ENCODE assay signal across 31 mouse cellular contexts in genomic region chr1:181012416-181012815, GRCm38 (mm10). TPM values are rescaled to one million over a fixed set of nuclear protein-coding genes. Genes with fewer than 3 reads are reported as not detected.
DNase-seq lines count a peak whose midpoint lies in the region; ATAC-seq and TF ChIP-seq lines count a peak whose summit lies in the region.
"Had no signal": no experiment of that assay in that cellular context is flagged by ENCODE, and none has a peak within 500 bp of the region (broad histone marks: within the 10 kb centered on the region; RNA-seq: fewer than 3 reads in every experiment).

No protein-coding gene starts in this region.

- ATAC-seq in stomach, postnatal 0 days (ENCODE audit: low FRiP score, low TSS enrichment) = no peak
- ATAC-seq in forebrain, embryonic 15.5 days (replicated peaks) = no peak
- ATAC-seq: forebrain, embryonic 14.5 days; forebrain, postnatal 0 days had no signal

- H3K27me3 ChIP-seq in heart, embryonic 10.5 days (ENCODE audit: insufficient read depth, poor library complexity, severe bottlenecking) = peaks cover 10% of the 10 kb centered on the region; the same call in 1 of the 2 replicates
- no peaks in the 10 kb centered on the region for H3K27me3 ChIP-seq in heart, adult 2 months (ENCODE audit: control insufficient read depth, insufficient read depth, low read length)
- H3K27me3 ChIP-seq in stomach, postnatal 0 days (ENCODE audit: control insufficient read depth, insufficient read depth, low read length) = no peaks in the 10 kb centered on the region
- H3K27me3 ChIP-seq in forebrain, embryonic 15.5 days = no peaks in the 10 kb centered on the region
- H3K27me3 ChIP-seq: embryonic facial prominence, embryonic 15.5 days had no signal

- WGBS in heart, embryonic 10.5 days = 77% methylated on average over 3 of the region's 3 CpGs
- 83% methylated on average over 3 of the region's 3 CpGs for WGBS in heart, adult 2 months
- WGBS in stomach, postnatal 0 days = 82% methylated on average over 3 of the region's 3 CpGs
- 88% methylated on average over 3 of the region's 3 CpGs for WGBS in forebrain, embryonic 15.5 days

- no peak for TF ChIP-seq POLR2A in heart, adult 2 months (IDR thresholded peaks at IDR 0.05; ENCODE audit: insufficient read depth, low read depth, low read length)

- H3K36me3 ChIP-seq in heart, embryonic 10.5 days = no peaks in the 10 kb centered on the region
- H3K36me3 ChIP-seq in heart, adult 2 months (ENCODE audit: control insufficient read depth, insufficient read depth, low read length) = peaks cover 3% of the 10 kb centered on the region
- H3K36me3 ChIP-seq in stomach, postnatal 0 days (ENCODE audit: control insufficient read depth, insufficient read depth, low read length) = no peaks in the 10 kb centered on the region
- H3K36me3 ChIP-seq in forebrain, embryonic 15.5 days = no peaks in the 10 kb centered on the region
- H3K36me3 ChIP-seq: embryonic facial prominence, embryonic 13.5 days; embryonic facial prominence, embryonic 15.5 days; forebrain, embryonic 10.5 days; forebrain, embryonic 12.5 days had no signal

- H3K27ac ChIP-seq in gastrocnemius, adult 2 months = peak overlapping the region; percentile 93; the same call in 1 of the 2 replicates
- H3K27ac ChIP-seq in heart, embryonic 10.5 days = no peak overlapping the region
- H3K27ac ChIP-seq in heart, adult 2 months = no peak overlapping the region; the same call in 1 of the 2 replicates
- no peak overlapping the region for H3K27ac ChIP-seq in stomach, postnatal 0 days (replicated peaks)
- H3K27ac ChIP-seq in forebrain, embryonic 15.5 days (replicated peaks) = no peak overlapping the region
- H3K27ac ChIP-seq: embryonic facial prominence, embryonic 13.5 days; embryonic facial prominence, embryonic 15.5 days; forebrain, embryonic 10.5 days; forebrain, embryonic 12.5 days had no signal

- no peak for DNase-seq in gastrocnemius, adult 2 months
- DNase-seq in gastrocnemius, postnatal 4 days (ENCODE audit: low spot score in 2 of 2) = no peak
- DNase-seq in heart, embryonic 10.5 days (ENCODE audit: low spot score) = peak; percentile 36
- no peak for DNase-seq in heart, adult 2 months
- peak; percentile 6 for DNase-seq in ovary, postnatal 36 days (ENCODE audit: low spot score)
- DNase-seq in ovary, postnatal 10 days (ENCODE audit: low spot score) = no peak
- DNase-seq in stomach, postnatal 0 days (ENCODE audit: low spot score) = peak; percentile 10
- DNase-seq: adrenal gland, adult 2 months; adrenal gland, postnatal 14 days; adrenal gland, postnatal 36 days; cerebellum, adult 11 months; cerebellum, adult 18-20 months; cerebellum, adult 8-10 months; cerebellum, adult 9-11 months; cerebellum, postnatal 14 days; cerebellum, postnatal 36 days; embryo, embryonic 11 days; forebrain, postnatal 0 days had no signal

- H3K9ac ChIP-seq in heart, adult 2 months (ENCODE audit: low read depth, low read length) = no peak overlapping the region
- H3K9ac ChIP-seq in stomach, postnatal 0 days (ENCODE audit: low read length) = no peak overlapping the region
- no peak overlapping the region for H3K9ac ChIP-seq in forebrain, embryonic 15.5 days (replicated peaks)
- H3K9ac ChIP-seq: embryonic facial prominence, embryonic 13.5 days; embryonic facial prominence, embryonic 15.5 days; forebrain, embryonic 12.5 days; forebrain, postnatal 0 days had no signal

- H3K9me3 ChIP-seq in heart, embryonic 10.5 days = no peaks in the 10 kb centered on the region
- no peaks in the 10 kb centered on the region for H3K9me3 ChIP-seq in stomach, postnatal 0 days (ENCODE audit: control insufficient read depth, low read length)
- H3K9me3 ChIP-seq in forebrain, embryonic 15.5 days = no peaks in the 10 kb centered on the region
- H3K9me3 ChIP-seq: embryonic facial prominence, embryonic 13.5 days; embryonic facial prominence, embryonic 15.5 days; forebrain, embryonic 10.5 days; forebrain, embryonic 12.5 days had no signal

- TF ChIP-seq EP300 in heart, adult 2 months (IDR thresholded peaks at IDR 0.05; ENCODE audit: insufficient read depth, low read depth, low read length) = no peak
- no peak for TF ChIP-seq EP300 in stomach, postnatal 0 days (optimal IDR thresholded peaks at IDR 0.05)

- no peak for TF ChIP-seq CTCF in gastrocnemius, adult 2 months (IDR thresholded peaks at IDR 0.05)
- TF ChIP-seq CTCF in heart, adult 2 months (IDR thresholded peaks at IDR 0.05) = no peak
- TF ChIP-seq CTCF in stomach, postnatal 0 days (IDR thresholded peaks at IDR 0.05; ENCODE audit: low read depth) = no peak

- H3K4me3 ChIP-seq in gastrocnemius, adult 2 months = no peak overlapping the region
- no peak overlapping the region for H3K4me3 ChIP-seq in heart, embryonic 10.5 days
- H3K4me3 ChIP-seq in heart, adult 2 months = no peak overlapping the region
- no peak overlapping the region for H3K4me3 ChIP-seq in stomach, postnatal 0 days (ENCODE audit: low read depth, low read length)
- H3K4me3 ChIP-seq in forebrain, embryonic 15.5 days = no peak overlapping the region
- H3K4me3 ChIP-seq: embryonic facial prominence, embryonic 13.5 days; embryonic facial prominence, embryonic 15.5 days; erythroblast, embryonic 14.5 days; forebrain, embryonic 10.5 days; forebrain, embryonic 12.5 days had no signal

- no peaks in the 10 kb centered on the region for H3K79me2 ChIP-seq in heart, adult 2 months (replicated peaks; ENCODE audit: control insufficient read depth, insufficient read depth, low read length)

- H3K4me2 ChIP-seq in stomach, postnatal 0 days (replicated peaks; ENCODE audit: low read depth) = no peak overlapping the region
- no peak overlapping the region for H3K4me2 ChIP-seq in forebrain, embryonic 15.5 days (replicated peaks)
- H3K4me2 ChIP-seq: embryonic facial prominence, embryonic 13.5 days; embryonic facial prominence, embryonic 15.5 days; forebrain, embryonic 12.5 days had no signal

- peaks cover 32% of the 10 kb centered on the region for H3K4me1 ChIP-seq in heart, embryonic 10.5 days
- peaks cover 35% of the 10 kb centered on the region for H3K4me1 ChIP-seq in heart, adult 2 months (ENCODE audit: control insufficient read depth, insufficient read depth, low read length)
- H3K4me1 ChIP-seq in stomach, postnatal 0 days (replicated peaks; ENCODE audit: control insufficient read depth, insufficient read depth) = peaks cover 13% of the 10 kb centered on the region
- H3K4me1 ChIP-seq in forebrain, embryonic 15.5 days = peaks cover 20% of the 10 kb centered on the region

- intact Hi-C loops in gastrocnemius, adult 2 months (cut with DNase I) = no loop called here
- intact Hi-C loops in heart, adult 2 months (cut with DNase I) = no loop called here

RNA-seq across cellular contexts. Expression of gene Ephx1, which starts 8.3 kb away (rescaled TPM):
- total RNA-seq in gastrocnemius, adult 2 months (2021) = 10 to 100 TPM; 14.8 to 17.4 TPM
- total RNA-seq in gastrocnemius, postnatal 4 days (2021) = 10 to 100 TPM; 29.3 to 31.4 TPM
- 3.4 and 3.9 TPM in 2 replicates for polyA plus RNA-seq in heart, embryonic 10.5 days (2016; fragmentation: Nextera tagmentation; extraction: Ambion mirVana)
- total RNA-seq in heart, adult 2 months (2021) = 10 to 100 TPM; 29.8 to 40.4 TPM
- polyA plus RNA-seq in heart, adult 2 months (2012; rRNA removed) = 41.1 and 45.1 TPM in 2 replicates
- 30.0 and 32.2 TPM in 2 replicates for polyA plus RNA-seq in stomach, postnatal 0 days (2015; fragmentation: Nextera tagmentation; extraction: Ambion mirVana)
- 3.6 and 4.0 TPM in 2 replicates for polyA plus RNA-seq in forebrain, embryonic 15.5 days (2015; fragmentation: Nextera tagmentation; extraction: Ambion mirVana)
- polyA plus RNA-seq: erythroblast, embryonic 14.5 days had no signal

RNA-seq across cellular contexts. Expression of gene 9130409I23Rik, which starts 38.6 kb away (rescaled TPM):
- total RNA-seq in gastrocnemius, adult 2 months (2021) = not detected
- total RNA-seq in gastrocnemius, postnatal 4 days (2021) = not detected
- polyA plus RNA-seq in heart, embryonic 10.5 days (2016; fragmentation: Nextera tagmentation; extraction: Ambion mirVana) = not detected in 2 replicates
- not detected for total RNA-seq in heart, adult 2 months (2021)
- not detected in 2 replicates for polyA plus RNA-seq in heart, adult 2 months (2012; rRNA removed)
- 0.28 and 0.72 TPM in 2 replicates for polyA plus RNA-seq in stomach, postnatal 0 days (2015; fragmentation: Nextera tagmentation; extraction: Ambion mirVana)
- polyA plus RNA-seq in forebrain, embryonic 15.5 days (2015; fragmentation: Nextera tagmentation; extraction: Ambion mirVana) = 0.11 TPM in 1 of 2 replicates, not detected in the other
- total RNA-seq: adrenal gland, adult 2 months; adrenal gland, postnatal 36 days; common myeloid progenitor, adult 5-6 weeks; ES-E14; forebrain, postnatal 0 days; MEL had no signal
- polyA plus RNA-seq: adrenal gland, adult 2 months; brain, embryonic 14.5 days; C2C12; embryonic facial prominence, embryonic 11.5 days; embryonic facial prominence, embryonic 13.5 days; embryonic facial prominence, embryonic 15.5 days; erythroblast, embryonic 14.5 days; forebrain, embryonic 10.5 days; forebrain, embryonic 12.5 days; forebrain, embryonic 14.5 days; forebrain, postnatal 0 days had no signal

Comparison
In these comparisons a context has a peak if more than half of its experiments do, and no peak if none do; other contexts are left out.
1. DNase-seq: peak in heart, embryonic 10.5 days (single experiment), ovary, postnatal 36 days (single experiment) and stomach, postnatal 0 days (single experiment); none in gastrocnemius, adult 2 months (single experiment), gastrocnemius, postnatal 4 days (0 of 2), heart, adult 2 months (0 of 2) and ovary, postnatal 10 days (single experiment).